Mouse (Mus musculus): Measurements from ENCODE around the gene Zfp971. TPM values are rescaled to one million over a fixed set of nuclear protein-coding genes. Genes with fewer than 3 reads are reported as not detected.
"Not testable (repeated sequence)": the region's sequence is repeated elsewhere in the genome, so short reads cannot be mapped to it uniquely, and the experiment has no call there.

Gene Zfp971
- polyA plus RNA-seq (2017; shearing (Covaris generic)) = 10 to 100 TPM in 1 of 2 experiments, 1 to 10 TPM in 1; 8.7 to 11.8 TPM

GRCm38 (mm10) chr2:178023011-178023611, at the start of gene Zfp971:
Gene Zfp971 (plus strand): TSS chr2:178023284.
- ATAC-seq = not testable (repeated sequence)

- not testable (repeated sequence) for ATAC-seq
Measured at GRCm38 (mm10) chr2:177974814-177975213, 48.3 kb upstream of the Zfp971 start.

GRCm38 (mm10) chr2:178019486-178019885, 3.6 kb upstream of the Zfp971 start:
- not testable (repeated sequence) for ATAC-seq

GRCm38 (mm10) chr2:178020773-178021172, 2.3 kb upstream of the Zfp971 start:
- ATAC-seq = not testable (repeated sequence)

- not testable (repeated sequence) for ATAC-seq
Measured at GRCm38 (mm10) chr2:178023861-178024260, 777 bp downstream of the Zfp971 start.

GRCm38 (mm10) chr2:178027601-178028000, 4.5 kb downstream of the Zfp971 start:
- not testable (repeated sequence) for ATAC-seq

- ATAC-seq = peak; percentile 76
Measured at GRCm38 (mm10) chr2:178058195-178058594, 35.1 kb downstream of the Zfp971 start.

- ATAC-seq = not testable (repeated sequence)
Measured at GRCm38 (mm10) chr2:178078166-178078717, 55.2 kb downstream of the Zfp971 start, which contains the start of gene Zfp931. Gene Zfp931 (minus strand): TSS chr2:178078476.

Other genes with a start within 250 kb of the Zfp971 start
- gene Gm14325, start 182.9 kb upstream of the Zfp971 start, polyA plus RNA-seq (2017; shearing (Covaris generic)) = 10 to 100 TPM; 14.6 to 18.6 TPM
- gene Gm14327, start 126.2 kb upstream of the Zfp971 start, polyA plus RNA-seq (2017; shearing (Covaris generic)) = 10 to 100 TPM in 1 of 2 experiments, under 1 TPM in 1; 0.86 to 16.6 TPM
- gene Zfp972, start 97.7 kb upstream of the Zfp971 start, polyA plus RNA-seq (2017; shearing (Covaris generic)) = 1 to 10 TPM in 1 of 2 experiments, under 1 TPM in 1; 0.83 to 1.9 TPM
- 10 to 100 TPM; 15.1 to 20.0 TPM for gene Gm14326, start 66.0 kb upstream of the Zfp971 start, polyA plus RNA-seq (2017; shearing (Covaris generic))
- gene Zfp931, start 55.2 kb downstream of the Zfp971 start, polyA plus RNA-seq (2017; shearing (Covaris generic)) = 10 to 100 TPM; 11.1 to 13.6 TPM
- gene Phactr3, start 95.7 kb downstream of the Zfp971 start, polyA plus RNA-seq (2017; shearing (Covaris generic)) = 1 to 10 TPM in 1 of 2 experiments, under 1 TPM in 1; 0.38 to 1.1 TPM